Mouse (Mus musculus): Measurements from ENCODE around the gene Pecr.

DNA sequence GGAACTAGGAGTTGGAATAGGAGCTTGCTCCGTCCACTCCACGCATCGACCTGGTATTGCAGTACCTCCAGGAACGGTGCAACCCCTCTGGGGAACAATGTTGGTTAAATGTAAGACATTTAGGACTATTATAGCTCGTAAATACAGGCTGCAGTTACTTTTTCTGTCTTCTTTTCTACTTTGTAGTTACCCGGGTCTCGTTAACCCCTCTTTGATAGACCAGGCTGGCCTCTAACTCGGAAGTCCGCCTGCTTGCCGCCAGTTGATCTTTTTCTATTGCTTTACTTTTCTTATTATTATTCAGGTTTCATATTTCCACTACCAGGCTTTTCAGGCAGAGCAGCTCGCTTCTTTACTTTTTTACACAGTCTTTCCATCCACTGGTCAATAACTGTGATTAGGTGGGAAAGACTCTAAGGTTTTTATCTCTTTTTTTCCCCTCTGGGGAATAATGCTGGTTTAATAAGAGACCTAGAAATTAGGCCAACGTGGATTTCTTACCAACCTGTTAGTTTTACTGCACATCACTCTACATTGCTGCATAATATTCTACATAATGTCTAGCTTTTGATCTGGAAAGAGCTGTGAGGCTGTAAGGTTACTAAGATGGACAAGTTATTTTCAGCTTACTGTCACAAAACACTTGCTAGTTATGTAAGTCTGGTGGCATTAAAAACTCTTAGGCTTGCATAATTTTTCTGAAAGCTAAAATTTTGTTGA lies 39.6 kb downstream of the Pecr start:
- TF ChIP-seq CTCF (IDR thresholded peaks at IDR 0.05; ENCODE audit: extremely low read depth, insufficient read depth, insufficient read length, insufficient replicate concordance): no peak
- no peak; the same call in none of the 2 replicates for TF ChIP-seq POLR2A (IDR thresholded peaks at IDR 0.05; ENCODE audit: low read depth, low read length)

All from spleen, adult 2 months (tissue).